1 mouse cellular context compared by ENCODE assay signal in genomic region chr9:21167140-21168097, GRCm38 (mm10).
TF ChIP-seq lines count a peak whose summit lies in the region.

No protein-coding gene starts in this region.

TF ChIP-seq in MEL, 35 proteins besides CTCF, POLR2A, EP300 and RAD21 (continued from another document):
- TF ChIP-seq NELFE (IDR thresholded peaks at IDR 0.05; ENCODE audit: low read depth, low read length) (no peak), MXI1 (IDR thresholded peaks at IDR 0.05; ENCODE audit: low read depth, low read length) (no peak), E2F4 (IDR thresholded peaks at IDR 0.05; ENCODE audit: borderline replicate concordance, low read depth, low read length) (no peak), CHD1 (IDR thresholded peaks at IDR 0.05; ENCODE audit: low read depth, low read length) (no peak), GABPA (IDR thresholded peaks at IDR 0.05; ENCODE audit: low read depth, low read length) (no peak), MAZ (IDR thresholded peaks at IDR 0.05; ENCODE audit: low read depth, low read length) (no peak), KAT2A (conservative IDR thresholded peaks at IDR 0.05; ENCODE audit: low read depth, low read length) (no peak)
